Mouse (Mus musculus) layer of hippocampus, adult 18-20 months (tissue): Measurements from ENCODE around the gene Cyp21a1. TPM values are rescaled to one million over a fixed set of nuclear protein-coding genes. Genes with fewer than 3 reads are reported as not detected.
"Not testable (repeated sequence)": the region's sequence is repeated elsewhere in the genome, so short reads cannot be mapped to it uniquely, and the experiment has no call there.

Source experiments
- DNase-seq, 2 experiments: peaks; one replicate each; pipeline ENCODE4 v3.0.0; 2022; ENCODE audit warnings: low spot score in 2 of 2
- microRNA-seq, 2 experiments: library from miRNA; unstranded; fragments of <30 nt; microRNA quantifications; one replicate each; pipeline ENCODE4 v1.2.0; 2021
- total RNA-seq, 2 experiments: library from RNA; stranded (reverse); gene quantifications; 2 replicates each; pipeline ENCODE4 v1.2.3; 2021

Cyp21a1 gene
- total RNA-seq, 2 experiments from 2014 or later = 0.30 TPM; not detected in 1

DNA sequence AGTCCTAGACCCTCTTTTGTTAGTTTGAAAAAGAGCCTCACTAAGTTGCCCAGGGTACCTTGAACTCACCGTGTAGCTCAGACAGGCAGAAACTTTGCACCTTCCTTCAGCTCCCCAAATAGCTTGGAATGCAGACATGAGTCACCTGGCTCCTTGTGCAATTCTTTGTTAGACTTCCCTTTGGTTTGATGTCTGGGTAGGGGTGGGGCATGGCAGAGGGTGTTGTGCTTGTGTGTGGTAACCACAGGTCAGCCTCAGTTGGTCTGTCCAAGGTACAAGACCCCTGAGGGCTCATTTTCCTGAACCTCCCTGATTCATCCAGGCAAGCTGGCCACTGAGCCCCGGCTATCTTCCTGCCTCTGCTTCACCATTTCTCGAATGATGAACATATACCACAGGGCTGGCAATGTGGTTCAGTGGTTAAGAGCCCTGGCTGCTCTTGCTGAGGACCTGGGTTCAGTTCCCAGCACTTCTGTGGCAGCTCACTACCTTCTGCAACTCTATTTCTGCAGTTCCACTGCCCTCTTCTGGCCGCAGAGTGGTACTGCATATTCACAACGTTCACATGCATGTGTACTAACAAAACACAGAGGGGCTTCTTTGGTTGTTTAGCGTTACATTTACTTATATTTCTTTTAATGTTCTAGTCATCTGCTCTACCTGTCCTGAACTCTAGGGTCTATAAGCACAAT lies 656 bp upstream of the Cyp21a1 start:
- DNase-seq = no peak

DNA sequence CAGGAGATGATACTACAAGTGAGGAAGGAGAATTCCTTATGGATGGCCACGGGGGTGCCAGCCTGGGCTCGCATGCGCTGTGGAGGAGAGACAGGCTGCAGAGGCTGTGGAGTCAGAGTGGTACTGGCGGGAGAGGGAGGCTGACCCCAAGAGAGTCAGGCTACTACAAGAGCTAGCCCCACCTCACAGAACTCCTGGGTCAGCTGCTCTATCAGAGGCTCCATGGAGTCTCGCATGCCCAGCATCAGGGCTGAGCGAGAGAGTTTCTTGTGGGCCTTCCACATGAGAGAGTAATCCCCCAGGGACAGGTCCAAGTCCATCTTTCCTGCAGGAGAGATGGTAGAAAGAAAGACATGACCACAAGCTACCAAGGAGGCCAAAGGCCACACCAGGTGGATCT lies 994 bp downstream of the Cyp21a1 start:
- DNase-seq = not testable (repeated sequence)

DNA sequence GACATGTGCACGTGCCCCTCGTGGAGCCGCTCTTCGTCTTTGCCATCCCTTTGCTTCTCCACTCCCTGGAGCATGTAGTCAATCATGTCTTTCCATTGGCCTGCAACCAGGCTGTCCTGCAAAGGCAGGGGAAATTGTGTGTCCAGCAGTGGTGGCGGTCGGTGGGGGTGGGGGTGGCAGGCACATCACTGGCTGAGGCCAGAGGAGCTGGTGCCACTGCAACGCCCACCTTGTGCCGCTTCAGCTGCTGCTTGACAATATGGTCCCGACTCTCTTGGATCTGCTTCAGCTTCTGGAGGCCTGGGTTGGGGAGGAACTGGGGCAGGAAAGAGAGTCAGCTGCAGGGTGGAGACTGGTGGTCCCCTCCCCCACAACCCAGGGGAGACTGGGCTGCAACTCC lies 1.6 kb downstream of the Cyp21a1 start:
- not testable (repeated sequence) for DNase-seq

DNA sequence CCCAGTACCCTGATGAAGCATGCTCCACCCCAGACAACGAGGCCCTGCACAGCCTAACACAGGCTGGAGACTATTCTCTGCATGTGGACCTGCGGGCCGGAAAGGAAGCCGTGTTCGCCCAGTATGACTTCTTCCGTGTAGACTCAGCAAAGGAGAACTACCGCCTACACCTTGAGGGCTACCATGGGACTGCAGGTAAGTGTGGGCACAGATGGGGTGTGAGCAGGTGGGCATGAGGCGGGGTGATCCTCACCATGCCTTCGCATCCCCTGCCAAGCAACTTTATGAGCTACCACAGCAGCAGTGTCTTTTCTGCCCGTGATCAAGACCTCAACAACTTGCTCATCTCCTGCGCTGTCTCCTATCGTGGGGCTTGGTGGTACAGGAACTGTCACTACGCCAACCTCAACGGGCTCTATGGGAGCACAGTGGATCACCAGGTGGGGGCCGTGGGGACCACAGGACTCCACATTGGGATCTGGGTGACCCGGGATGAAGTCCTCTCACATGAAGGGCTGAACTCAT lies 3.5 kb downstream of the Cyp21a1 start:
- DNase-seq = not testable (repeated sequence)

DNA sequence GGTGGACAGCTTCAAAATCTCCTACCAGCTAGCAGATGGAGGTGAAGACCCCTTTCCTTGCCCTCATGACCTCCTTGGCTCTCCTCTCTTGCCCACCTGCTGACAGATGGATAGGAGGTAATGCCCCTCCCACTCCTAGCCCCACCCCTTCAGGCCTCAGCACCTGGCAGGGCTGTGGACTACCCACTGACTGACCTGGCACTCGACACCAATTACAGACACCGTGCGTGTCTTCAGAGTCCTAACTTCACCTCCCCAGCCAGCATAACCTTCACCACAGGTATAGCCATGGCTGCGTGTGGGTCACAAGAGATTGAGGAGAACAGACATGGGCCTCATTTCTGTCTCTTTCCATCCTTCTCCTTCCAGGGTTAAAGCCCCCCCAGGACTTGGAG lies 4.8 kb downstream of the Cyp21a1 start:
- no peak for DNase-seq

DNA sequence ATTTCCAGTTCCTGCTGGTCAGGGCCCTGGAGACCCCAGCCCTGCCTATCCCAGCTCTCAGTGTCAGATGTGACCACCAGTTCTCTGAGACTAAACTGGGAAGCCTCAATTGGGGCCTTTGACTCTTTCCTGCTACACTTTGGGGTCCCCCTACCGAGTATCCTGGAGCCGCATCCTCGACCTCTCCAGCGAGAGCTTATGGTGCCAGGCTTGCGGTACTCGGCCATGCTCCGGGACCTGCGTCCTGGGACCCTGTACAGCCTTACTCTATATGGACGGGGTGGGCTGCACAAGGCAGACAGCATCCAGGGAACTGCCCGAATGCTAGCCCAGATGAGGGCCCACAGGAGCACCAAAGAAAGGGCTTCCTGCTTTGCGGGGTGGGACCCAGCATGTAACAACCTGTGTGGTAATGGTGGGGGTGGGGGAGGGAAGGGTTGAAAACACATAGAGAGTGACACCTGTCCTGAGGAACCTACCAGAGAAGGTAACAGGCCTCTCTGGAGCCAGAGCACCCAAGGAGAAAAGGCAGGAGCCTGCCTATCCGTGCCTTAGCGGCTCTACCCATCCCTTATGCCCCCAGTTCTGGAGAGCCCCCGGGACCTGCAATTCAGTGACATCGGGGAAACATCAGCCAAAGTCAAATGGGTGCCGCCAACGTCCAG lies 5.4 kb downstream of the Cyp21a1 start:
- DNase-seq = no peak

DNA sequence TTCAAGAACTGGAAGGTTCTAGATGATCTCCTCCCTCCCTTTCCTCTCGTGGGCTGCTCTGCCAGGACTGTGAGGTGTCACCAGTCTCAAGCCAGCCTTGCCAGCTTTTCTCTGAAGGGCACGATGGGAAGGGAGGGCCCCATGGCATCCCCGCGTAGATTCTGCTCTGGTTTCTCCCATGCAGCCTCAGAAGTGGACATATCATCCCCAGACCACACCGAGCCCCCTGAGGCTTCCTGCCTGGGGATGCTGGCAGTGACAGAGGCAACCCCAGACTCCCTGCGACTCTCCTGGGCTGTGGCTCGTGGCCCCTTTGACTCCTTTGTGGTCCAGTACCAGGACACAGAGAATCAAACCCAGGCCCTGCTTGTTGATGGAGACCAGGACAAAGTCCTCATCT lies 6.3 kb downstream of the Cyp21a1 start:
- DNase-seq = not testable (repeated sequence)

DNA sequence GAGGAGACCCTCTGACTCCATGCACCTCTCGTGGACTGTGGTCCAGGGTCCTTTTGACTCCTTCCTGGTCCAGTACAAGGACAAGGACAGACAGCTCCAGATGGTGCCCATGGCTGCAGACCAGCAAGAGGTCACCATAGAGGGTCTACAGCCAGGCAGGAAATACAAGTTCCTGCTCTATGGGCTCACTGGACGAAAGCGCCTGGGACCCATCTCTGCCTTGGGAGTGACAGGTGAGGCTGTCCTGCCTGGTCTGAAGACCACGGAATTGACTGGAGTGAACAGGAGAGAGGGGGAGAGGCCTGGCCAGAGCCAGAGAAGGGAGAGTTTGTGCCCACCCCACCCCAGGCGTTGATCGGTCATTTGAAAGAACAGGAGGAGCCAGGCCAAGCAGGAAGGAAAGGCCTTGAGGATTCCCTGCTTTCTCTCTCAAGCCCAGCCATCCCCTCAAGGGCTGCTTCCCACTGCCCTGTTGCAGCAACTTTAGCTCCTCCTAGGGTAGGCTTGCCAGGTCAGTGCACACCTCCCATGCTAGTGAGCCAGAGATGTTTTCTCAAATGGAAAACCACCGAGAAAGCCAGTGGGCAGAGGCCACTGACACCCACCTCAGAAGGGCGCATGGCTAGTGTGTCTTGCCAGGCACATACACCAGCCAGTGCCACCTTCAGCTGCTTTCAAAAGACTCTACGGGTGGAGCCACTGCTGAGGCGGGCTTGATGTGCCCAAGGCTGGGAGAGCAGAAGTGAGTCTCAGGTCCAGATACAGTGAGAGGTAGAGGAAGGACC lies 7.0 kb downstream of the Cyp21a1 start:
- DNase-seq = not testable (repeated sequence)

DNA sequence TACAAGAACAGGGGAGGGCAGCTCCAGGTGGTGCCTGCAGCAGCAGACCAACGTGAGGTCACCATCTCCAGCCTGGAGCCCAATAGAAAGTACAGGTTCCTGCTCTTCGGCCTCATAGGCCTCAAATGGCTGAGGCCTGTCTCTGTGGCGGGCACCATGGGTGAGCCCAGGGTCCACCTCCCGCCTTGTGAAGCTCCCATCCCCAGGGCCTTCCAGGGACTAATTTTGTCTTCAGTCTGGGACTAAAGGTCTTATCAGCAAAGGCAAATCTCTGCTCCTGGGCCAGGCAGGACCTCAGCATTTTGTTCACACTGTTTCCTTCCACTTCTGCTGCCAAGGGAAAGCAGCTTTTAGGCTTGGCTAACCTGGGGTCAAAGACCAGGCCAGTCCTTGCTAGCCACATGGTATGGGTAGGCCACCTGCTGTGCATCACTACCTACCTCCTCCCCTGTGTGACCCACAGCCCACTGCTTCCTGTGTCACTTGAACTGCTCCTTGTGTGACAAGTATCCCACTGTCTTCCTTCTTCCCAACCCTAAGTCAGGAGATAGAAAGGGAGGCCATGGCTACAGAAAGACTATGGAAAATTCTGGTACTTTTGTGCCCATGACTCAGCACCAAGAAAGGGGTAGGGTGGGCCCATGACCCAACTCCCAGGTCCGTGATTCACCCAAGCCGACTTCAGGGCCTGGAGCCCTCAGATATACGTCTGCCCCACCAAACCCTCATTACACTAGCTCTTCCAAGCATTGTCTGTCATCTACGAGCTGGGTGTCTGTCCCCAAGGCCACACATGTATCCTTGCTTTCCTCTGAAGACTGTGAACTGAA lies 7.8 kb downstream of the Cyp21a1 start:
- DNase-seq = no peak

DNA sequence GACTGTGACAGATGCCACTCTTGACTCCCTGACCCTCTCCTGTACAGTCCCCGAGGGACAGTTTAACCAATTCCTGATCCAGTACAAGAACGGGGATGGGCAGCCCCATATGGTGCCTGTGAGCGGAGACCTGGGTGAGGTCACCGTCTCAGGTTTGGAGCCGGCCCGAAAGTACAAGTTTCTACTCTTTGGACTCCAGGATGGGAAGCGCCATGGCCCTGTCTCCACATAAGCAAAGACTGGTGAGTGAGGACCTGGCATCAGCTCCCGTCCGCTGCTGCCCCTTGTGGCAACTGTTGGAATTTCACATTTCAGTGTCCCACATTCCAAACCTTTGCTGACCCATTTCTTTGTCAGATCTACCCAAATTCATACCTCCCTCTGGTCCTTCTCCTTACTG lies 8.7 kb downstream of the Cyp21a1 start:
- DNase-seq = peak in 1 of 2 experiments; percentile 48

DNA sequence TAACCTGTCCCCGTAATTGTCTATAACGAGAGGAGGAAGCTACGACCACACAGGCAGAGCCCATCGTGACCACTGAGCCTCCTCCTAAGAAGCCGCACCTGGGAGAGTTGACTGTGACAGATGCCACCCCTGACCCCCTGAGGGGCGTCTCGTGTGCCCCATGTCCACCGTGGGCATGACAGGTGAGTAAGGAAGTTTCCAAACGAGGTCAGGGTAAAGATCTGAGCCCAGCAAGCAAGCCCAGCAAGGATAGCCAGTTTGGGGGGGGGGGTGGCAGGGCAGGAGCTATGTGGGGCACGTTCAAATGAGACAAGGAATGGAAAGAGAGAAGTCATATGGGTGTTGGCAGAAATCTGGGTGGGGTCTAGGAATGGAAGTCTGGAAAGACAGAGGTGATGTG lies 9.3 kb downstream of the Cyp21a1 start:
- DNase-seq = no peak

DNA sequence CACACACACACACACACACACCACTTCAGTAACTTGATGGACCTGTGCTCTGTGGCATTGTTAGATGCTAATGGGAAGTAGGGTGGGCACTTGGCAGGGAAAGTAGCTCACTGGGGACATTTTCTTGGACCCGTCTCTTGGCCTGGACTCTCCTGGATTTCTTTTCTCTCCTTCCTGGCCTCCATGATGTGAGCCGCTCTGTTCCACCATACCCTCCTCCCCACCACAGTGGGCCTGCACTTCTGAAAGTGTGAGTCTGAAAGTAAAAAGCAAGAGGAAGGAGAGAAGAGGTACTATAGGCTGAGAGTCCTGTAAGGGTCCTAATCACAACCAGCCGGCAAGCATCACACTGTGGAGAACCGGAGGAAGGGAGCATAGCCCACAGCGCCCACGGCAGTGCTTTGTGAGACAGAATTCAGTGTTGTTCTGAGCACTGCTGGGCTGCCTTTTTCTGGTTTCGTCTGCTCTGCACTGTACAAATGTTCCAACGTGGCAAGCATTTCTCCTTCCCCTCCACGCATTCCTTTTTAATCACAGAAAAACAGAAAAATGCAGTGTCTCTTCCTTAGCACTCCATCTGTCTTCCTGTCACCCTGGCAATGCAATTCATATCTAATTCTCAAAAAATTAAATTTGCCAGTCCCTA lies 26.6 kb downstream of the Cyp21a1 start:
- peak; percentile 65 to 84 for DNase-seq

DNA sequence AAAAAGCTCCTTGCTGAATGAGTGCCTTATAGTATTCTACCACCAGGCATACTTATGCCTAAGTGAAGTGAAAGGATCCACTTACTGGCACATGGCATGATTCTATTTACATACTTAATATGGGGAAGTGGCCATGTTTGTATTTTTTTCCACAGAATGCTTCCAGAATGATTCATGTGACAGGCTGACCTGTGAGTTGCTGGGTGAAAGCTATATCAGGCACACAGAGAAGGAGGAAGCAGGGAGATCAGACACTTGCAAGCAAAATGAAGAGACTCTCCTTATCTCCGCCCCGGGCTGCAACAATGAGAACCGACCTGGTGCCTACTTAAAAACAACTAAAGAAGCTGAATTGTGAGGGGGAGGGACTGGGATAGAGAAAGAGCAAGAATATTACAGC lies 42.9 kb downstream of the Cyp21a1 start:
- no peak for DNase-seq

Small RNA genes lying within 50 kb of the gene (microRNA-seq; reads per million reads assigned to microRNA genes)
- gene Gm27471 (0 reads per million in 2 experiments), gene Mir6970 (0.49 to 2.0 reads per million in 2 experiments), gene Mir6971 (2.0 to 4.3 reads per million in 2 experiments)

Other genes with a start within 250 kb of the Cyp21a1 start
- 1 to 10 TPM; 9.0 TPM for gene Notch4, start 240.3 kb downstream of the Cyp21a1 start, total RNA-seq
- gene Gpsm3, start 214.8 kb downstream of the Cyp21a1 start, total RNA-seq = 1 to 10 TPM; 1.8 to 2.2 TPM
- 10 to 100 TPM; 67.3 to 69.1 TPM for gene Pbx2, start 213.3 kb downstream of the Cyp21a1 start, total RNA-seq
- gene Ager, start 206.7 kb downstream of the Cyp21a1 start, total RNA-seq = under 1 TPM; 0.61 to 0.67 TPM
- gene Rnf5, start 200.9 kb downstream of the Cyp21a1 start, total RNA-seq = 10 to 100 TPM; 81.8 to 81.9 TPM
- gene Agpat1, start 200.3 kb downstream of the Cyp21a1 start, total RNA-seq = 100 to 1,000 TPM; 162 to 175 TPM
- 1 to 10 TPM; 2.0 to 2.4 TPM for gene Egfl8, start 188.6 kb downstream of the Cyp21a1 start, total RNA-seq
- gene Ppt2, start 176.1 kb downstream of the Cyp21a1 start, total RNA-seq = 10 to 100 TPM; 47.9 to 49.3 TPM
- gene Prrt1, start 175.0 kb downstream of the Cyp21a1 start, total RNA-seq = 100 to 1,000 TPM; 265 to 276 TPM
- gene Fkbpl, start 159.8 kb downstream of the Cyp21a1 start, total RNA-seq = 10 to 100 TPM; 16.6 to 18.0 TPM
- gene Atf6b, start 157.4 kb downstream of the Cyp21a1 start, total RNA-seq = 10 to 100 TPM; 83.4 to 95.0 TPM
- 10 to 100 TPM; 12.1 to 12.3 TPM for gene Tnxb, start 134.0 kb downstream of the Cyp21a1 start, total RNA-seq
- 10 to 100 TPM; 71.3 to 73.0 TPM for gene C4b, start 60.7 kb downstream of the Cyp21a1 start, total RNA-seq
- gene Stk19, start 32.4 kb upstream of the Cyp21a1 start, total RNA-seq = 10 to 100 TPM; 50.8 to 53.8 TPM
- gene Dxo, start 32.5 kb upstream of the Cyp21a1 start, total RNA-seq = 10 to 100 TPM; 36.6 to 40.8 TPM
- gene Skiv2l, start 45.6 kb upstream of the Cyp21a1 start, total RNA-seq = 10 to 100 TPM; 70.1 to 74.2 TPM
- gene Nelfe, start 45.8 kb upstream of the Cyp21a1 start, total RNA-seq = 10 to 100 TPM; 34.1 to 39.6 TPM
- not detected for gene Cfb, start 58.0 kb upstream of the Cyp21a1 start, total RNA-seq
- gene Zbtb12, start 74.9 kb upstream of the Cyp21a1 start, total RNA-seq = 1 to 10 TPM; 8.6 to 8.8 TPM
- under 1 TPM in 1 of 2 experiments, not detected in 1; 0.10 TPM for gene Gm20547, start 77.5 kb upstream of the Cyp21a1 start, total RNA-seq
- gene C2, start 93.7 kb upstream of the Cyp21a1 start, total RNA-seq = 1 to 10 TPM in 1 of 2 experiments, under 1 TPM in 1; 0.89 to 3.1 TPM
- 100 to 1,000 TPM; 186 to 193 TPM for gene Ehmt2, start 93.9 kb upstream of the Cyp21a1 start, total RNA-seq
- under 1 TPM in 1 of 2 experiments, not detected in 1; 0.43 TPM for gene Slc44a4, start 109.9 kb upstream of the Cyp21a1 start, total RNA-seq
- 10 to 100 TPM; 41.4 to 44.2 TPM for gene Neu1, start 126.7 kb upstream of the Cyp21a1 start, total RNA-seq
- 10 to 100 TPM; 27.5 to 37.5 TPM for gene Hspa1b, start 154.7 kb upstream of the Cyp21a1 start, total RNA-seq
- gene Gm20481, start 165.4 kb upstream of the Cyp21a1 start, total RNA-seq = not detected
- 10 to 100 TPM; 24.3 to 27.8 TPM for gene Hspa1a, start 167.6 kb upstream of the Cyp21a1 start, total RNA-seq
- under 1 TPM; 0.12 to 0.48 TPM for gene Hspa1l, start 168.1 kb upstream of the Cyp21a1 start, total RNA-seq
- gene Lsm2, start 177.3 kb upstream of the Cyp21a1 start, total RNA-seq = 10 to 100 TPM; 18.2 to 20.7 TPM
- gene Vars, start 196.4 kb upstream of the Cyp21a1 start, total RNA-seq = 10 to 100 TPM; 46.6 to 50.4 TPM
- gene Vwa7, start 212.0 kb upstream of the Cyp21a1 start, total RNA-seq = under 1 TPM; 0.15 to 0.22 TPM
- 1 to 10 TPM in 1 of 2 experiments, not detected in 1; 1.4 TPM for gene Sapcd1, start 223.5 kb upstream of the Cyp21a1 start, total RNA-seq
- 1 to 10 TPM; 1.5 to 1.6 TPM for gene Msh5, start 242.2 kb upstream of the Cyp21a1 start, total RNA-seq
- 1 to 10 TPM; 7.7 to 8.3 TPM for gene Clic1, start 245.4 kb upstream of the Cyp21a1 start, total RNA-seq